Mouse (Mus musculus): ENCODE measurements around the gene Tctn1.

GRCm38 (mm10) chr5:122230816-122231215, 33.4 kb downstream of the Tctn1 start:
- TF ChIP-seq GATA1 (IDR thresholded peaks at IDR 0.05; ENCODE audit: borderline replicate concordance, low read length) (no peak), CTCF (IDR thresholded peaks at IDR 0.05; ENCODE audit: low read depth, low read length) (no peak), GATA2 (IDR thresholded peaks at IDR 0.05; ENCODE audit: borderline replicate concordance, low read depth, low read length) (no peak)
